Mouse (Mus musculus) lung, postnatal 25 days (tissue): ENCODE data around the gene Olfr875.
"Not testable (repeated sequence)": the region's sequence is repeated elsewhere in the genome, so short reads cannot be mapped to it uniquely, and the experiment has no call there.

ENCODE experiments used
- DNase-seq: peaks from one replicate; pipeline ENCODE4 v3.0.0; 2022; ENCODE audit warnings: low spot score

Gene Olfr875

DNA sequence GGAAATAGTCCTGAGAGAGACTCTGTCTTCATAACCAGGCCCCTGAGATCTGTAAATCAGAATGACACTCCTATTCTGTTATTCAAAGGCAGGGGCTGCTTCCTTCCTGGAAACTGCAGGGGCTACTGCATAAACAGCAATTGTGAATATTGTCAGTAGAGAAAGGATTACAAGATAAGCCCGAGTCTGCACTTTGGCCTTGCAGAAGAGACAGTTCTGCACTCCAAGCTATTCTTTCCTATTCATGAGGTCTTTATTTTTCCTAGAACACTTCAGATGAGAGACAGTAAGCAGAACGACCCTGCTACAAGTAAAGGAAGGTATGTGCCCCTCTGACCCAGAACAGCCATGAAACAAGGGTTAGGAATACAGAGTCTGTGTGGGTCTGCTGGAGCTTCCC, at the start of gene Olfr875:
TSS of gene Olfr875 (plus strand) at position 99 of the 400 bp plus-strand sequence.
- no peak for DNase-seq

DNA sequence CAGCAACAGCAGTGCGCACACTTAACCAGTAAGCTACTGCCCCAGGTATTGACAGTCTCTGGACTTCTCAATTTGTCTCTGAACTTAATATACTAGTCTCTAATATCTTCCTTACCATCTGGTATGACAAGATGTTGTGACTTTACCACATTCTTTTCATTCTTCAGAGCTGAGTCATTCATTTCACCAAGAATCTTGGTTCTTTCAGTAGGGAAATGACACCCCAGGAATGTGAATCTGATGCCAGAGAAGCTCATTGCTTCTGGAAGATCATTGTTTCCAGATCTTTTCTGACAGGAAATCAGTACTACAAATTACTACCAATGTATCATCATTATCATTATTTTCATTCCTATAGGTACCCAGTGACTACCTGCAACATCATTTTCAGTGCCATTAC, 37.3 kb upstream of the Olfr875 start:
- DNase-seq = no peak

DNA sequence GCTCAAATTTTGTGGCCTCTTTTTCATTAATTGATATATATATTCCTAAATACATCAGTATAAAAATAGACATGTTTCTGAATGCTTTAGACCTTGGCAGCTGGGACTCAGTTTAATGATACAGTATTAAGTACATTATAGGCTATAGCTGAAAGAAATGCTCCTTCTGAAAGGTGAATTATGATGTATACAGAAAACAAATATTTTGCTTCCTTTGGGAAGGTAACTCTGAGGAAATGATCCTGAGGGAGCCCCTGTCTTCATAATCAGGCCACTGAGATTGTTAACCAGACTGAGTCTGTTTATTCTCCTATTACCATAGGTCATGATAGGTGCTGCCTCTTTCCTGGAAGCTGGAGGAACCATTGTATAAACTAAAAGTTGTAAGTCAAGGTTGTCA, 26.9 kb upstream of the Olfr875 start, which contains the start of gene Olfr874:
TSS of gene Olfr874 (plus strand) at position 301 of the 400 bp plus-strand sequence.
- no peak for DNase-seq

DNA sequence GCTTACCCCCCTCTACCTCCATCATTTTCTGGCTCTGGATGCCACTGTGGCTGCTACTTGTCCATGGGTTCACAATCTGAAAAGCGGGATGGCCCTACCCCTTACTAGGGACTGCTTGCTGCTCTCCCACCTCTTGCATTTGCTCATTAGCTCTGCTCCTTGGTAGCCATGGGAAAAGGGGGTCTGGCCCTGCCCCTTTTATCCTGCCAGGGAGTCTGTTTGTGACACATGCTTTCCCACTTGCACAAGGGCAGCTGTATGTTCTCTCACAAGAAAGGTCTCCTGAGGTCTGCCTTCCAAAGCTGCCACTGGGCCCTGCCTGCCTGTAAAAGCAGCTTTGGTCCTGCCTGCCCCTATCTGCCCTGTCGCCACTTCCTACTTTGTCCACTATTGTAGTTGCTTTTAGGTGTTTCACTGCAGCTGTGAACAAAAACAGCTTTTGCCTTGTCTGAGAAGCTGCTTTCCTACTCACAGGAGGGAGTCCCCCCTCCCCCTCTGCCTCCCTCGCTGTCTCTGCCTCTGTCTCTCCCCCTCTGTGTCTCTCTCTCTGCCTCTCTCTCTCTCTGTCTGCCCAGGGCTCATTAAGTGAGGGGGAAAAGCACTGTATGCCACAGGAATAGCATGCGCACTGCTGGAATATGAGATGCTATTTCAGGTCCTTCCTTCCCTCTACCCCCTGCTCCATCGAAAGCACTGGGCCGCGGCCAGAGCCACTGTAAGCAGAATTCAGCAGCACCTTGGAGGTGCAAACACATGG, 21.2 kb upstream of the Olfr875 start:
- DNase-seq = no peak

DNA sequence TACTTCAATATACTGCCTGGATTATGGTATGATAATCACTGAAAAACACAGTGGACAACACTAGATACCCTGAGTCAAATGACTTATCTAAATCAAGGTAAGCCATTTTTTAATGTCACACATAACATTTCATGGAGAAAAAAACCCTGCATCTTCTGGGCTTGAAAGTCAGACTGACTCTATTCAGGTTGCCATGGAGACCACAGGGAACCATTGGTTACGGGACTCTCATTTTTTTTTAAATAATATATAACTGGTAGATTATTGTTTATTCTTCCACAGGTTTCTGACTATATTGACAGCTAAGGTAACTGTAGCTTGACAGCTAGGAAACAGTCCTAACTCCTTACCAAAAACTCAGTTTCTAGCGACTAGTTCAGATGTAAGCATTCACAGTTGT, 20.2 kb upstream of the Olfr875 start:
- no peak for DNase-seq

DNA sequence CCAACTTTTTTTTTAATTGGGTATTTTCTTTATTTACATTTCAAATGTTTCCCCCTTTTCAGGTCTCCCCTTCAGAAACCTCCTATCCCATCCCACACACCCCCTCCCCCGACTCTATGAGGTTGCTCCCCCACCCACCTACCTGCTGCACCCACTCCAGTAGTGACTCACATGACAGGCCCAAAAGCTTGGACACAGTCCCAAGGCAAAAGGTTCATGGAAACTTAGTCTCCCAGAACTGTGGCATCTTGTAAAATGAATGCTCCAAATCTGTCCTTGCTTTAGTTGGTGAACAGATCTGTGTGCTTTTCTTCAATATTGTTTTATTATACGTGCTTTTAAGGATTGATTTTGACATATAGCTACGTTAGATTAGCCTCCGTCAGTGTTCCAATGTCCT, 19.7 kb upstream of the Olfr875 start:
- DNase-seq = no peak

DNA sequence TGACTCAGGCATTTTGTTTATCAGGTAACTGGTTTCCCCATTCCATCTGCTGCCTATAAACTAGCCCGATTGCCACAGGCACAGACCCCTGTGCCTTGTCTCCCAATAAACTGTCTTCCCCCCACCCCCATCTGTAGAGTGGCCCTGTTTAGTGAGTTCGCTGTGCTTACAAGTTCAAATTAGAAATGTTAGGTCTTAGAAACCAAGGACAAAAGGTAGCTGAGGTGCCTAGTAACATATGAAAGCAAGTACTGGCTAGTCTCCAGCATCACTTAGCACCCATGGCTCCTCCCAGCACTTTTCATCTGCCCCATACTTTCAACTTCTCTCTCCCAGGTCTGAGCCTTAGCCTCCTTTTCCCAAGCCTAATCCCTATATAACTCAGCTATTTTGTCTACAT, 9.9 kb upstream of the Olfr875 start:
- no peak for DNase-seq

DNA sequence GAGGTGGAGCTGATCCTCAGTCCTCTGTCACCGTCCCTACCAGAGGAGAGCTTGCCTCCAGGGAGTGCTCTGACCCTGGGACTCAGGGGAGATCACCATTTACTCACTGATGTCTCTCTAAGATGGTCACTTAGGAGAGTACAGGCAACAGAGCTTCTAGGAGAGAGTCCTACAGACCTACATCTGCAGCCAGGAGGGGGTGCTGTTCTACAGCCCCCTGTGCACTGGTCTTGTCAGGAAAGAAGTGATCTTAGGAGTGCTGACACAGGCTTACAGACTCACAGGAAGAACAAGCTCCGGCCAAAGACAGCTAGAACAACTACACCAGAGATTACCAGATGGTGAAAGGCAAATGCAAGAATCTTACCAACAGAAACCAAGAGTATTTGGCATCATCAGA, 9.1 kb upstream of the Olfr875 start:
- DNase-seq = no peak

DNA sequence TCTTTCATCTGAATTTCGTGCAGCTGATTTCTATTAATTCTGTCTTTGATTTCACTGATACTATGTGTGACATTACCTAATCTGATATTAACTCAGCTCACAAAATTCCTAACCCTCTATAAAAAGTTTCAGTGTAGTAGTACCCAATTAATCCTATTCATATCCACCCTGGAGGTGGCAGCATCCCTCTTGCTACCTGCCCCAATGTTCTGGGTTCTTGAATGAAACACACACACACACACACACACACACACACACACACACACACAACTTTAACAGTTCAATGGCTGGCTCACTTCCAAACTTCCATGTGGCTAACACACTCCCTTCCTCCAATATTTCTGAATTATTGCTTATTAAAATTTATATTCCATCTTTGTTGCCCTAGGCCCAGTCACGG, 996 bp upstream of the Olfr875 start:
- no peak for DNase-seq

DNA sequence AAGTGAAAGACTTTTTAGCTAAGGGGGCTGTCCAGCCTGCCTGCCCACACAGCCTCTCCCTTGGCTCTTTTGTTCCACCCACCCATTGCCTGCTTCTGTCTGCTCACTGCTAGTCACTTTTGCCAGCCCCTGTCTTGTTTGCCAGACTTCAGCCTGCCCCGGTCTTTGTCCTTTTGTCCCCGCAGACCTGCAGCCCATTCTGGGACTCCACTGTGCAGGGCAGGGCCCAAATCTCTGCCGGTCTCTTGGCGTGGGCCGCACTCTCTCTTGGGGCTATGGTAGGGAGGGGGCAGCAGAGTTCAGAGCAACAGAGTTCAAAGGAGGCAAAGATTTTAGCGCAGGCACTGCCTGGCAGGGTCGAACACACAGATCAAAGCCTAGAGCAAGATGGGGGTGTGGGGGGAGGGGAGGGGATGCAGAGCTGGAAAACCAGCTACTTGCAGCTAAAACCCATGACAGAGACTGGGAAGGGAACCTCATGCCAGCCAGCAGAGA, 11.2 kb downstream of the Olfr875 start:
- DNase-seq = no peak

DNA sequence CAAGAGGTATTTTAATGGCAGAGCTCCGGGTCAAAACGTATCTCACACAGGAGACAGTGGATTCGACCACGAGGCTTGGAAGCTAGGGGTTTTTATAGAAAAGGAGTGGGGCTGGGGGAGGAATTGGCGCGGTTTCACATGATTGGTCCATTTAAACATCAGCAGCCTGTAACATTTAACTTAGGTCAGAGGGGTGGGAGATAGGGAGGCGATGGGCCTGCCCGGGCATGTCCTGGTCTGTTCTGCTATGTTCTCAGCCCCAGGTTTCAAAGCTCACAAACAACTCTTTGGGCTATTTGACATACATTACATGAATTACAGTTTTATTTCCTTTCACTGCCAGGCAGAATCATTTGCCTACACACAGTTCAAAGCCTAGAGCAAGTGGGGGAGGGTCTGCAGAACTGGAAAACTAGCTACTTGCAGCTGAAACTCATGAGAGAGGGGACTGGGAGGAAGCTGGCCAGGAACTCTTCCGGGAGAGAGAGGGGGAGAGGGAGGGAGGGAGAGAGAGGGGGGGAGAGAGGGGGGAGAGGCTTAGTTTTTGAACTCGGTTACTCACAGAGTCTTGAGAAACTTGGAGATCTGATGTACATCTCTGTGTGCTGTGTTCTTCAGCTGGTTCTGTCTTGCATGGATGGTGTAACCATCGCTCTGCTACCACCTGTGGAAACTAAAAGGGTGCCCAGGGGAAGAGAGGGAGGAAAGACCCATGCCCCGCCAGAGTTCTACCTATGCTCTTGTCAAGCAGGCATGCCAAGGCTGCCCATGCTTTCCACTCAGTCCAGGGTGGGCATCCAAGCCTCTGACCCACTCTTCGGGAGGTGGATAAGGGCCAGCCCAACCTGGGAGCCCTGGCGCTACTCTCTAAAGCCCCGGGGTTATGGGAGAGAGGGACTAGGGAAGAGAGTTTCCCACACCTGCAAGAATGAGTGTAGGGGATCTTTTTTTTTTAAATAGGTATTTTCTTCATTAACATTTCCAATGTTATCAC, 12.0 kb downstream of the Olfr875 start:
- not testable (repeated sequence) for DNase-seq

DNA sequence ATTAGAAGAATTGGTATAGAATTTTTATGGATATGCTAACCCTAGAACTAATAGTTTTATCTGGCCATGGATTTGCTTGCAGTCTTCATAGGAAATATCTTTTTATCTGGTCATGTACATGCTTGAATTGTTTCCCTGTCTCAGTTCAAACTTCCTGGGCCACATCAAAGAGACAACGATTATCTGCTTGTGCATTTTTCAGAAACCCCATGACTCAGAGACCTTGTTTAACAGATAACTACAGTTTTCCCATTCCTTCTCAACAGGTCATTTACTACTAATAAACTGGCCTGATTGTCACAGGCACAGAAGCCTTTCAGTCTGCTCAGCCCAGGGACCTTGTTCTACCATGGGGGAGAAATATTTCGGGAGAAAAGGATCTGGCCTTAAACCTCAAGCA, 14.8 kb downstream of the Olfr875 start:
- no peak for DNase-seq

DNA sequence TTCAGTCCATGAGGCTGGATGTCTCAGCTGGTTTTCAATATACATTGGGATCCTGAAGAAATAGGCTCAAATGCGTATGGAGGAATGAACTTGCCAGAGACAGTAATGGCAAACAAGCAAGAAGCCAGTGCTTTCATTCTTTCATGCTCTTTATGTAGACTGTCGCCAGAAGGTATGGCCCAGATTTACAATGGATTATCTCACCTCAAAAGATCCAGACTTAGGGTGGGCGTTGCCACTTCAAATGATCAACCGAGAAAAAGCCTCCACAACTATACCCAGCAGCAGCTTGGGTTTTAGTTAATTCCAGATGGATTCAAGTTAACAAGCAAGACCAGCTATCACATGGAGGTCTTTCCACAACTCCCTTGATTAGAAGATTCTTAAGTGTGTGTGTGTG, 30.4 kb downstream of the Olfr875 start:
- DNase-seq = no peak

DNA sequence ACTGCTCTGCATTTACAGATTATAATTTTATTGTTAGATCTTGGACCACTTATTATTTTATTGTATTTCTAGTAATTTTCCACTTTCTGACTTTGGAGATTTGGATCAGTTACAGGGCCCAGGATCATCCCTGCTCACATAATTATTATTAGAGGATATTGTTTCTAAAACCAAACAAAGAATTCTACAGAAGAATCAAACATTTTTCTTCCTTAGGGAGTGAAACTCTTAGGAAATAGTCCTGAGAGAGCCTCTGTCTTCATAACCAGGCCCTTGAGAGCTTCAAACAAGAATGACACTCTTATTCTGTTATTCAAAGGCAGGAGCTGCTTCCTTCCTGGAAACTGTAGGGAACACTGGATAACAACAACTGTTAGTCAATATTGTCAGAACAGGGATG, 31.1 kb downstream of the Olfr875 start, which contains the start of gene Olfr876:
TSS of gene Olfr876 (plus strand) at position 301 of the 400 bp plus-strand sequence.
- no peak for DNase-seq

DNA sequence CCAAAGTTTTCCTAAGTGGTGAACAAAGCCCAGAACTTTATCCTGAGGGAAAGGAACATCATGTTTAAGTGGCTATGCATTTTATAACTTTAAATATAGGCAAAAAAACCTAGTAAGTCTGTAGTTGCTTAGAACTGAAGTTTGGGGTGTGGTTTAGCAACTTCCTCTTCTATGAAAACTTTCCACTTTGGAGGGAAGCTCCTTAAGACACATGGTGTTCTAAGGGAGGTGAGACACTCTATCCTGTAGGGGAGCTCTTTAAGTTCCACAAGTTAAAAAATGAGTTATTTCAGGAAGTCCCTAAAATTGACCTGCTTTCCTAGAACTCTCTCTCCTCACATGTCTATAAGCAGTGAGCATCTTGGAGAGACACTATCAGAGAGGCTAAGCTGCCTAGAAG, 35.6 kb downstream of the Olfr875 start:
- DNase-seq = no peak

DNA sequence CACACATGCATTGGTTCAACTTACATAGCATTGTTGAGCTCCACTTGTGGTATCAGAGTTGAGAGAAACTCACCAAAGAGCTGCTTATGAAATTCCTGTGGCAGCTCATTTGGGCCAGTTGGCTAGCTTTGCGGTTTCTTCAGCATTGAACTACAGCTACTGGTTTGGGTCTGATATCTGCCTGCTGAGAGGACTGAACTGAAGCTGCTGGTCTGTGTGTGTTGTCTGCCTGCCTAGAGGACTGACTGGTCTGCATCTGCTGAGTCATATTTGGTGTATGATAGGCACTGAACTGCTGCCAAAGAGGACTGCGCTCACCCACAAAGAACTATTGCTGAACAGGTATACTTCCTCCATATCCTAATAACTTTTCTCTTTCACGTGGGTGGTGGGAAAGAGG, 36.8 kb downstream of the Olfr875 start:
- no peak for DNase-seq

DNA sequence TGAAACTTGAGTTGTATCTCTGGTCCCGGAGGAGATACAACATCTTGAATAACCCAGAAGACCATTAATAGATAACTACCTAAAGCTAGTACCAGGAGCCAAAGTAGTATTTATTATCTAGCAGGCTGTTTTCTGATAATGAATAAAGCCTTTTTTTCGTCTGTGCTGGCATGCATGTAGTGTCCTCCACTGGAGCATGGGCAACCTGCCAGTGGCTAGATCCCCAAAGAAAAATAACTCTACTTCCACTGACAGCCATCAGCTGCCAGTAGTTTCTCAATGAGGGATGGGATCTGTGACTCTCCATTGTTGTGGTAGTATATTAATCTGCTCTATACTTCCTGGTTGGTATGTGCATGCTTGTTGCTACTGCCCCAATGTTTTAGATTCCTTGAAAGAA, 37.3 kb downstream of the Olfr875 start:
- DNase-seq = no peak

DNA sequence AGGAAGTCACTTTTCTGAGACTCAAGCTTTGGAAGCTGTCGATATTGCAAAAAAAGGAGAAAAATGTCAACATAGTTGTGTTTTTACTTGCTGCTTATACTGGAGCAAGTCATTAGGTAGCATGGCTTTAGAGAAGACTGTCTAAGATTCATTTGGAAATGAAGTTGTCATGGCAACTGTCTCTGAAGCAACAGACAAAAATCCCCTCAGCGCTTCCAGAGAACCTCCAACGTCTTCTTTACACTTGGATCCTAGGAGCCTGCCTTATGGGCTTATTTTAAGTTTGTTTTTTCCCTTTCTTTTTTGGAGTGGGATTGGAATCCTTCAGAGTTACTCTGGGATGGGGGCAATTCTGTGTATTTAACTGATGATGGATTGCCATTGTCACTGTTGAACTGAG, 43.0 kb downstream of the Olfr875 start:
- DNase-seq = no peak
